Mouse (Mus musculus) small intestine, adult 10 weeks (tissue): ENCODE data around the gene 9130008F23Rik. TPM values are rescaled to one million over a fixed set of nuclear protein-coding genes. Genes with fewer than 3 reads are reported as not detected.

Experiments used
- polyA plus RNA-seq: library from polyadenylated mRNA; stranded (reverse); fragments of 350-450 nt; fragmentation: Illumina TruSeq; extraction: RNeasy Lipid Tissue Mini Kit (QIAGEN cat#74804); gene quantifications from one replicate; pipeline ENCODE4 v1.2.3, GENCODE M21; 2014; ENCODE audit warnings: low replicate concordance

9130008F23Rik gene
- polyA plus RNA-seq: 23.5 TPM

DNA sequence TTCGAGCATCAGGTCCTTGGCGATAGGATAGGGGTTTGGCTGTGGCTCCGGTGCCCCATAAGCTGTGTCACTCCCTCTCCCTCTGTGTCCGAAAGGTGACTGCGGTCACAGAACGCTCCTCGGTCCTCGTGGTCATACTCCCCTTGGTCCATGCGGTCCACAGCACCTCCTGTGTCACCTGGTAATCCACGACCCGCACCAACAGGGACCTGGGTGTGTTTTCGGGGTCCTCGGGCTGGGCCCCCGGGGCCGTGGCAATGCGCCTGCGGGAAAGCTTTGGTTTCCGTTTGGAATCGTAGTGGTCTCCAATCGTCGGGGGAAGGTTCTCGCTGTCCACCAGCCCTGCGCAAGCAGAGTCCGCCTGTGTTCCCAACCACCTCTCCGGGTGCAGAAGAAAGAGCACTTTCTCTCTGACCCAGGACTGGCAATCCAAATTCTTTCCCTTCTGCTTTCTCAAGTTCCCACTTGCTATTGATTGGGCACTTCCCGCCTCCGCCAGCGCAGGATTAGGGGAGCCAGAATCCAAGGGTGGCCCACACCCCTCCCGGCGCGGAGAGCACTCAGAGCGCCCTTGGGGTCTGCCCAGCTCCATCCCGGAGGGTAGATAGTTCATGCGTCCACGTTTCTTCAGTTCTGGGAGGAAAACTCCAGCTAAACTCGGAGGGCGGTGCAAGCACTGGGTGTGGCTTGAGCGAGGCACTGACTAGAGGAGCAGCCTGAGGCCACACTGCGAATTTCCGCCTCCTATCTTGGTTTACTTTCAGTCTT, at the start of gene 9130008F23Rik:
Gene 9130008F23Rik, minus strand, starts transcription at position 636 of the 768 bp plus-strand sequence.

DNA sequence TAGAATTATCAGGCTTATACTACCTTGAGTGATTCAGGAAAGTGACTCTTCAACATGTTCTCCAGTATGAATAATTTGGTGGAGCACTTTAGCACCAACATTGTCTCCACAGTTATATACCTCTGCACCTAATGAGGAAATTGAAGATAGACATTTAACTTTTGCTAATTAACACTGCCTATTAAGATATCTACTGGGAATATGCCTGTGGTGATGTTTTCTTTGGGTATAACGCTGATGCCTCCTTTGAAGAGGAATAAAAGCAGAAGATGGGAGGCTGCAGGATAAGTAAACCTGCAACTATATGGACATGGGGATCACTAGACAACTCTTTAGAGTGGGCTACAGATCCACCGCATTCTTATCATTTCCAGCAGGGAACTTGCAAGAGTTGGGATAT, 33.9 kb upstream of the 9130008F23Rik start, which contains the start of gene Glyatl3:
Gene Glyatl3, minus strand, starts transcription at position 101 of the 400 bp plus-strand sequence.

Other genes starting within 250 kb of the 9130008F23Rik start
- gene Esp3, start 248.5 kb downstream of the 9130008F23Rik start, polyA plus RNA-seq: not detected
- not detected for gene Esp1, start 153.4 kb downstream of the 9130008F23Rik start, polyA plus RNA-seq
- gene Crisp2, start 73.6 kb downstream of the 9130008F23Rik start, polyA plus RNA-seq: 2.1 TPM
- gene Rhag, start 69.4 kb downstream of the 9130008F23Rik start, polyA plus RNA-seq: not detected
- not detected for gene Glyatl3, start 33.8 kb upstream of the 9130008F23Rik start, polyA plus RNA-seq
- 64.9 TPM for gene Mut, start 54.1 kb upstream of the 9130008F23Rik start, polyA plus RNA-seq
- gene Cenpq, start 54.5 kb upstream of the 9130008F23Rik start, polyA plus RNA-seq: 29.5 TPM